Mouse (Mus musculus): ENCODE measurements around the gene Hoxc11.

Hoxc11 gene

GRCm38 (mm10) chr15:102954192-102955006 is at the start of gene Hoxc11:
TSS of gene Hoxc11 (plus strand) at chr15:102954427.
- DNase-seq, result no peak

- no peak for DNase-seq
These were observed 49.3 kb upstream of the Hoxc11 start for GRCm38 (mm10) chr15:102904946-102905345.

- DNase-seq, result no peak
These were observed 44.7 kb upstream of the Hoxc11 start for GRCm38 (mm10) chr15:102909536-102909935.

- no peak for DNase-seq
These were observed 44.2 kb upstream of the Hoxc11 start for GRCm38 (mm10) chr15:102910038-102910437.

- no peak for DNase-seq
These were observed 43.6 kb upstream of the Hoxc11 start for GRCm38 (mm10) chr15:102910496-102911095.

- DNase-seq, result no peak
These were observed 41.1 kb upstream of the Hoxc11 start for GRCm38 (mm10) chr15:102913038-102913585.

GRCm38 (mm10) chr15:102917972-102918572 is 36.2 kb upstream of the Hoxc11 start:
- DNase-seq, result no peak

- DNase-seq, result no peak
These were observed 35.5 kb upstream of the Hoxc11 start for GRCm38 (mm10) chr15:102918611-102919265.

- DNase-seq, result no peak
These were observed 34.7 kb upstream of the Hoxc11 start for GRCm38 (mm10) chr15:102919336-102920180.

GRCm38 (mm10) chr15:102920619-102921018 is 33.6 kb upstream of the Hoxc11 start:
- no peak for DNase-seq

- no peak for DNase-seq
These were observed 32.9 kb upstream of the Hoxc11 start, which contains the start of gene Hoxc13 for GRCm38 (mm10) chr15:102921053-102922011. TSS of gene Hoxc13 (plus strand) at chr15:102921103.

GRCm38 (mm10) chr15:102922012-102922362 is 32.2 kb upstream of the Hoxc11 start:
- DNase-seq, result no peak

- no peak for DNase-seq
These were observed 31.4 kb upstream of the Hoxc11 start for GRCm38 (mm10) chr15:102922636-102923500.

GRCm38 (mm10) chr15:102927032-102927645 is 27.1 kb upstream of the Hoxc11 start:
- no peak for DNase-seq

- no peak for DNase-seq
These were observed 22.4 kb upstream of the Hoxc11 start for GRCm38 (mm10) chr15:102931706-102932358.

- DNase-seq, result no peak
These were observed 19.8 kb upstream of the Hoxc11 start for GRCm38 (mm10) chr15:102934438-102934837.

- no peak for DNase-seq
These were observed 19.3 kb upstream of the Hoxc11 start for GRCm38 (mm10) chr15:102934897-102935296.

GRCm38 (mm10) chr15:102936279-102936972 is 17.8 kb upstream of the Hoxc11 start, which contains the start of gene Hoxc12:
TSS of gene Hoxc12 (plus strand) at chr15:102936757.
- DNase-seq, result no peak

Data from cerebellum, adult 8-10 months (tissue).